Mouse (Mus musculus): ENCODE data around the gene Ttc39d.

DNA sequence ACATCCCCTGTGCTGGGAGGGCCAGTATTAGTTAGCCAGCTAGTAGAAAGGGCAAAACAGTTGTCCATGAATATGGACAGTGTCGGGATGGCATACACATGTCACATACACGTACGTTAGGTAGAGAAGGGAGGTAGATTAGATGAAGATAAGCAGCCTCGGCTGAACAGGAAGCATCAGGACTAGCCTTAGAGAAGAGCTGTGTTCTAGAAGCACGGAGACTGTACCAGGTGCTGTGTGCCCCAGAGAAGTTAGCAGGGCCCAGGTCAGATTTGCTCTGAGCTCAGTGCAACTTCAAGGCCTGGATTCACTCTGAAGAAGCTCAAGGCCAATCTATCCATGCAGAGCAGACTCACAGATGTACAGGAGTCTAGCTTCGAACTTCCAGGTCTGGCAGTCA, 49.8 kb upstream of the Ttc39d start:
- no peak for TF ChIP-seq CTCF (IDR thresholded peaks at IDR 0.05; ENCODE audit: control insufficient read depth, insufficient read depth, low read length)
- no peak for TF ChIP-seq POLR2A (IDR thresholded peaks at IDR 0.05; ENCODE audit: borderline replicate concordance, control insufficient read depth, low read depth, low read length)

Measured in bone marrow, adult 2 months (tissue).